Mouse (Mus musculus) brain, embryonic 14.5 days (tissue): Measurements from ENCODE around the gene Tagap. TPM values are rescaled to one million over a fixed set of nuclear protein-coding genes. Genes with fewer than 3 reads are reported as not detected.
"Not testable (repeated sequence)": the region's sequence is repeated elsewhere in the genome, so short reads cannot be mapped to it uniquely, and the experiment has no call there.

ENCODE experiments used
- DNase-seq: peaks from one replicate; pipeline ENCODE4 v3.0.0-alpha.2; 2011; ENCODE audit warnings: low read depth
- CTCF ChIP-seq: fragments of 200-500 bp; IDR thresholded peaks from 2 replicates; pipeline ENCODE4 v1.5.1; 2012; ENCODE audit warnings: inconsistent platforms, mild to moderate bottlenecking, moderate library complexity, borderline replicate concordance; ENCODE audit not compliant: insufficient read depth, insufficient read length; ENCODE audit errors: extremely low read depth
- POLR2A ChIP-seq: fragments of 200-500 bp; IDR thresholded peaks from 2 replicates; pipeline ENCODE4 v1.6.1; 2012; ENCODE audit warnings: mild to moderate bottlenecking, inconsistent platforms, borderline replicate concordance; ENCODE audit not compliant: poor library complexity, insufficient read depth, insufficient read length, severe bottlenecking; ENCODE audit errors: extremely low read depth
- polyA plus RNA-seq: library from polyadenylated mRNA; depleted of rRNA; stranded (reverse); fragments of >200 nt; gene quantifications from 2 replicates; pipeline ENCODE4 v1.2.3, GENCODE M21; 2012

The Tagap gene
- polyA plus RNA-seq, 1 experiment = 0.37 TPM

DNA sequence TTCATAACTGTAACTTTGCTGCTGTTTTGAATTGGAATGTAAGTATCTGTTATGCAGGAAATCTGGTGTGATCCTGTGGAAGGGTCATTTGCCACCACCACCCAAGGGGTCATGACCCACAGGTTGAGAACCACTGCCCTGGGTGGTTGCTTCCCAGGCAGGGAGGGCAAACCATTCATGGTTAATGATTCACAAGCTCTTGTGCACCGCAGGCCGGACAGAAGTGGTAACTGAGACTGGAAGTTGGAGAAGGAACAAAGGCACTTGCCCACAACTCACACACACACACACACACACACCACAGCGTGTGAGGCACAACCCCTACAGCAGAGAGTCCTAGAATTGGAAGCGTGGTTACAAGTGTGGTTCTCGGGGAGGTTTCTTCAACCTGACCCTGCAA lies 3.2 kb upstream of the Tagap start:
- TF ChIP-seq CTCF (no peak), POLR2A (no peak)
- DNase-seq = no peak

DNA sequence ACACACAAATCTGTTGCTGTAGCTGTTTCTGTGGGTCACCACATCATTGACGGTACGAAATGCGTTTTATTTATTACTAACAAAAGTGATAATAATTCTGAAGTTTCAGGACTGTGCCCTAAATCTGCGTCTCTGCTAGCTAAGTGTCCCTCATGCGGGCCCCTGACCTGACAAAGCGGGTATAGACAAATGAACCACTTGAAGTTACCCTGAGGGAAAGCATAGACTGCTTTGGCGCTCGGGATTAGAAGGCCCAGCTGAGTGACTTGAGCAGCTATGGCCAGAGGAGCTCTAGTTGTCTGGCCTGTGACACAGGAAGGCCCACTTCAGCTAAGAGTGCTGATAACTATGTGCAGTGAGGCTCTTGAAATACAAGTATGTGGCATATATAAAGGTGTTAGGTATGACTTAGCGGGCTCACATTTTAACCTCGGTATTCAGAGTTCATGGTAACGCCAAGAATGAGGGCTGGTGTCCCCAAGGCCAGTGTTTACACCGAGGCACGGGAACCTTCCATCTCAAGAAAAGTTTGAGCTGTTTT lies 1.5 kb upstream of the Tagap start:
- DNase-seq = no peak
- TF ChIP-seq CTCF = no peak
- TF ChIP-seq POLR2A = no peak

GRCm38 (mm10) chr17:7927582-7928535 lies 2.1 kb downstream of the Tagap start:
- no peak for TF ChIP-seq POLR2A
- peak; percentile 65; the same call in 1 of the 2 replicates for TF ChIP-seq CTCF
- peak; percentile 45 for DNase-seq

DNA sequence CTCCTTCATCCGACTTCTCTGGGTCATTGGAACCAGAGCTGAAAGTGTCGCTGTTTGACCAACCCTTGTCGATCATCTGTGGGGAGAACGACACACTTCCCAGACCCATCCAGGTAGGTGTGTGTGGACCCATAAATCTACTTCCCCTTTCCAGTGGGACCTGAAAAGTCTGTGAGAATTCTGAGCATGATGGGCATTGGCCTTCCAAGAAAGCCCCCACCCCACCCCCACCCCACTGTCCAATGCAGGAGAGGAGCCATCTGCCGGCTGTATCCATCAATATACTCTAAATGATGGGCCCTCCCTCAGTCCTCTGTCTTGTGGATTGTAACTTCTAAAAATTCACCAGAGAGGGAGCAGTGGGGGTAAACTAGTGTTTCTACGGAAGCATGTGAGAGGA lies 2.9 kb downstream of the Tagap start:
- TF ChIP-seq CTCF = no peak
- no peak for TF ChIP-seq POLR2A
- no peak for DNase-seq

GRCm38 (mm10) chr17:7929279-7929678 lies 3.5 kb downstream of the Tagap start:
- peak; percentile 20; the same call in 1 of the 2 replicates for TF ChIP-seq CTCF
- TF ChIP-seq POLR2A = no peak
- no peak for DNase-seq

DNA sequence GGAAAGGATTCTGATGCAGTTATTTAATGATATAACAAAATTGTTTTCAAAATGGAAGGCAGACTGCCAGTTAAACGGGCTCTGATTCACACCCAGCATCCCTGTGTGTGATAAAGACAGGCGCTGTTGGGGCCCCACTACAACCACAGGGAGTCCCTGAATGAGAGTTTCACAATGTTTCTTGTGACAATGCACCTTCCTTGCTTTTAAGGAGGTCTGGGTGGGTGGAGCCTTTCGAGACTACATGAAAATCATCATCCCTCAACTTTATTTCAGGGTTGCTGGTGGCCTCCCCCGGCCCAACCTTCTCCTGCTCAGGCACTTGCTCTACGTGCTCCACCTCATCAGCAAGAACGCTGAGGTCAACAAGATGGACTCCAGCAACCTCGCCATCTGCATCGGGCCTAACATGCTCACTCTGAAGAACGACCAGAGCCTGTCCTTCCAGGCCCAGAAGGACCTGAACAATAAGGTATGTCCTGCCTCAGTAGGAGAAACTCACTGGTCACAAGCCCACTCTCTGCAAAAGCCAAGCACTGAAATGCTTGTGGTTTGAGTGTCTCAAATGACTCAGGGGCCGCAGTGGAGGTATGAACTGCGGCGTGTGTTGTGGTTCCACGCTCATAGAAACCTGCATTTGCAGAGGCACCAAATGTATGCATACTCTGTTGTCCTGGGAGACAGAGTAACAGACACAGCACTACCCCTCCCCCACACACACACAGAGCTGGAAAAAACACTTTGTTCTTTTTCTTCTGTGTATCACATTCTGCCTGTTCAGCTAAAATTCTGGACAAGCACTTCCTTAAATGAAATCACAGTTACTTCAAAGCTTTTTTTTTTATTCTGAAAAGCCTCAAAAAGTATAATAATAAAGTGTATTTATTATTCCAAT lies 5.5 kb downstream of the Tagap start:
- DNase-seq = peak; percentile 37
- no peak for TF ChIP-seq CTCF
- no peak for TF ChIP-seq POLR2A

- not testable (repeated sequence) for DNase-seq
These were observed 6.3 kb downstream of the Tagap start for GRCm38 (mm10) chr17:7932121-7932520.

GRCm38 (mm10) chr17:7939640-7940039 lies 13.8 kb downstream of the Tagap start:
- TF ChIP-seq CTCF (peak; percentile 31; the same call in 1 of the 2 replicates), POLR2A (no peak)
- DNase-seq = peak; percentile 51

GRCm38 (mm10) chr17:7945117-7946052 lies 19.6 kb downstream of the Tagap start, which contains the start of gene Rsph3a:
Rsph3a (plus strand) TSS chr17:7945614.
- TF ChIP-seq POLR2A = peak; percentile 52; the same call in 1 of the 2 replicates
- DNase-seq = peak; percentile 94

- not testable (repeated sequence) for DNase-seq
These were observed 20.3 kb downstream of the Tagap start for GRCm38 (mm10) chr17:7946053-7946627.

GRCm38 (mm10) chr17:7951333-7951732 lies 25.5 kb downstream of the Tagap start:
- not testable (repeated sequence) for DNase-seq

DNA sequence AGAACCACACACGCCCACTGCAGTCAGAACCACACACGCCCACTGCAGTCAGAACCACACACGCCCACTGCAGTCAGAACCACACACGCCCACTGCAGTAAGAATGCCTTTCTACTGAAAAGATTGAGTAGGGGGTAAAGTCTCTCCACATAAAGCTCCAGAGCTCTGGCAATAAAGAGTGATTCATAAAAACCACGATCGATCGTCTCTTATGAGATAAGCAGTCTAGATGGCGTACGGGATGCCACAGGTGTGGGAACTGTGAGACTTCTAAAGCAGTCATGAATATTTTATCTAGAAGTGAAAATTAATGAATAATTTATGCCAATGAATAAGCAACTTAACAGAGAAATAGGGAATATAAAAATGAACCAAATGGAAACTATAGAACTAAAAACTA lies 31.4 kb downstream of the Tagap start:
- not testable (repeated sequence) for DNase-seq

DNA sequence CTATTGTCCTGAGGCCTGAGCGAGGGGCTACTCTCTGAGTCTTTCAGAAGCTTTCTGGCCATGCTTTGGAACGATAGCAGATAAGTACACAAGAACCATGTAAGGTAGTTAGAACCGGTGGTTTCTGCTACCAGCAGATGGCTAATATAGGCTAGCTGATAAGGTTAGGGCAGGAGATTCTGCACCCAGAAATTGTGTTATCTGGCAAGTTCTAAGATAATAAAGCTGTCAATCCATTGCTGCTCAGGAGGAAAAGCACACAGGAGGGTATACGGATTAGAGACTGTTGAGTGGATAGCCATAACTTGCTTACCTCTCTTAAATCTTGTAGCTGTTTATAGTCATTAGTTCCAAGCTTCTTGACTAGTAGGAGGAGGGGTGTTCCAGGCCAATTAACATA lies 37.5 kb downstream of the Tagap start:
- DNase-seq = not testable (repeated sequence)

DNA sequence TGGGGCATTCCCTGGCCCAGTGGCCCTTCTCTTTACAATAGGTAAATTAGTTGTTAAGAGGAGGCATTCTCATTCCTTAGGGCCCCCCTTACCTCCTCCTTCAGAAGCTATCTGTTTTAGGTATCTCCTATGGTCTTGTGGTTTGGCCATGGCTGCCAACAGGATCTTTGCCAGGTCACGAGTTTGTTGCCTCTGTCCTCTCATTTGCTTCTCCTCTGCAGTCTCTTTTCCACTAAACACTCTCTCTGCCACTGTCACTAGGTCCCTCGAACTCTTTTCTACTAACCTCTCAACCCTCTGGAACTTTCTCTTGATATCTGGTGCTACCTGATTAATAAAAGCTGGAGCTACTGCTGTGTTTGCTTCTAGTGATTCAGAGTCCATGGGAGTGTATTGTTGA lies 38.6 kb downstream of the Tagap start:
- not testable (repeated sequence) for DNase-seq

- not testable (repeated sequence) for DNase-seq
These were observed 42.7 kb downstream of the Tagap start for GRCm38 (mm10) chr17:7968490-7968889.

GRCm38 (mm10) chr17:7969782-7970181 lies 44.0 kb downstream of the Tagap start:
- DNase-seq = not testable (repeated sequence)
